8 mouse cellular contexts compared by ENCODE assay signal in genomic region chr1:59256751-59257231, GRCm38 (mm10). TPM values are rescaled to one million over a fixed set of nuclear protein-coding genes. Genes with fewer than 3 reads are reported as not detected.
DNase-seq lines count a peak whose midpoint lies in the region; ATAC-seq and TF ChIP-seq lines count a peak whose summit lies in the region.

TSS of gene Cdk15 (plus strand) at chr1:59256906.

- no peak for TF ChIP-seq POLR2A in thymus, adult 2 months (IDR thresholded peaks at IDR 0.05; ENCODE audit: control insufficient read depth, extremely low read depth, insufficient read depth, low read length, poor library complexity)

- ATAC-seq in heart, embryonic 12.5 days (ENCODE audit: insufficient number of reproducible peaks, low FRiP score) = no peak
- ATAC-seq in midbrain, embryonic 13.5 days = peak; percentile 64; the same call in 1 of the 2 replicates

- H3K4me1 ChIP-seq in heart, embryonic 12.5 days (replicated peaks) = peaks cover 8% of the 10 kb centered on the region
- peaks cover 21% of the 10 kb centered on the region for H3K4me1 ChIP-seq in midbrain, embryonic 13.5 days (replicated peaks)
- no peaks in the 10 kb centered on the region for H3K4me1 ChIP-seq in thymus, adult 2 months (replicated peaks; ENCODE audit: control insufficient read depth, insufficient read depth, low read length)

- H3K36me3 ChIP-seq in heart, embryonic 12.5 days = no peaks in the 10 kb centered on the region
- no peaks in the 10 kb centered on the region for H3K36me3 ChIP-seq in midbrain, embryonic 13.5 days
- H3K36me3 ChIP-seq in thymus, adult 2 months (ENCODE audit: control insufficient read depth, insufficient read depth, low read length) = no peaks in the 10 kb centered on the region

- peak within 1 kb of the TSS; percentile 54 for H3K4me2 ChIP-seq in heart, embryonic 12.5 days
- peak within 1 kb of the TSS; percentile 13 for H3K4me2 ChIP-seq in midbrain, embryonic 13.5 days (replicated peaks)

- no peak for TF ChIP-seq CTCF in thymus, adult 2 months (IDR thresholded peaks at IDR 0.05; ENCODE audit: borderline replicate concordance, control insufficient read depth, extremely low read depth, insufficient read depth, low read length, poor library complexity)

- no peak within 1 kb of the TSS for H3K27ac ChIP-seq in heart, embryonic 12.5 days (ENCODE audit: poor library complexity, severe bottlenecking)
- no peak within 1 kb of the TSS for H3K27ac ChIP-seq in midbrain, embryonic 13.5 days
- no peak within 1 kb of the TSS for H3K27ac ChIP-seq in thymus, adult 2 months (ENCODE audit: control insufficient read depth, insufficient read depth, low read length)

- no peaks in the 10 kb centered on the region for H3K9me3 ChIP-seq in heart, embryonic 12.5 days (replicated peaks)
- no peaks in the 10 kb centered on the region for H3K9me3 ChIP-seq in midbrain, embryonic 13.5 days

- 0 out of 2 replicates have a peak within 1 kb of the TSS, but pooled peaks have one; percentile 12 for H3K4me3 ChIP-seq in heart, embryonic 12.5 days
- no peak within 1 kb of the TSS for H3K4me3 ChIP-seq in midbrain, embryonic 13.5 days (replicated peaks)
- H3K4me3 ChIP-seq in thymus, adult 2 months (ENCODE audit: control insufficient read depth, insufficient read depth, low read length) = no peak within 1 kb of the TSS

- DNase-seq in heart, adult 8-10 months (ENCODE audit: low spot score) = no peak
- DNase-seq in MN1 (ENCODE audit: low spot score) = peak; percentile 62
- peak; percentile 21 for DNase-seq in forelimb bud, embryonic 11.5 days (ENCODE audit: low read depth, low spot score)
- DNase-seq in thymus, adult 2 months = no peak
- no peak for DNase-seq in left cerebral cortex, adult 8-10 months (ENCODE audit: low spot score in 2 of 2)
- no peak for DNase-seq in layer of hippocampus, adult 11-12 months (ENCODE audit: low spot score)

- WGBS in heart, embryonic 12.5 days = 14% methylated on average over 13 of the region's 13 CpGs
- WGBS in midbrain, embryonic 13.5 days = 15% methylated on average over 13 of the region's 13 CpGs
- 57% methylated on average over 13 of the region's 13 CpGs for WGBS in thymus, adult 2 months

- H3K9ac ChIP-seq in heart, embryonic 12.5 days = peak within 1 kb of the TSS; percentile 41; the same call in 1 of the 2 replicates
- H3K9ac ChIP-seq in midbrain, embryonic 13.5 days (replicated peaks) = no peak within 1 kb of the TSS; the same call in 1 of the 2 replicates

- H3K27me3 ChIP-seq in heart, embryonic 12.5 days (replicated peaks) = 0 out of 2 replicates have a peak, but pooled peaks cover 4% of the 10 kb centered on the region
- H3K27me3 ChIP-seq in midbrain, embryonic 13.5 days = peaks cover 9% of the 10 kb centered on the region
- H3K27me3 ChIP-seq in thymus, adult 2 months (ENCODE audit: control insufficient read depth, insufficient read depth, low read length) = no peaks in the 10 kb centered on the region

RNA-seq across cellular contexts. Expression of gene Cdk15, which starts in this region (rescaled TPM):
- 0.11 and 0.39 TPM in 2 replicates for polyA plus RNA-seq in heart, embryonic 12.5 days (2016; fragmentation: Nextera tagmentation; extraction: Ambion mirVana)
- not detected for total RNA-seq in heart, adult 8-10 months (2022)
- polyA plus RNA-seq in midbrain, embryonic 13.5 days (2015; fragmentation: Nextera tagmentation; extraction: Ambion mirVana) = 0.57 and 1.1 TPM in 2 replicates
- 0.12 TPM in 1 of 2 replicates, not detected in the other for polyA plus RNA-seq in thymus, adult 2 months (2012; rRNA removed)
- 1 to 10 TPM in 1 of 4 experiments, under 1 TPM in 3; 0.30 to 1.3 (median 0.66) TPM for total RNA-seq in left cerebral cortex, adult 8-10 months (2022)

Comparison
In these comparisons a context has a peak if more than half of its experiments do, and no peak if none do; other contexts are left out.
1. DNase-seq: peak in MN1 (single experiment) and forelimb bud, embryonic 11.5 days (single experiment); none in heart, adult 8-10 months (single experiment), thymus, adult 2 months (single experiment), left cerebral cortex, adult 8-10 months (0 of 2) and layer of hippocampus, adult 11-12 months (single experiment).